Mouse (Mus musculus): ENCODE measurements around the gene Myl6b. TPM values are rescaled to one million over a fixed set of nuclear protein-coding genes. Genes with fewer than 3 reads are reported as not detected.

Gene Myl6b
- total RNA-seq (2021) (1 to 10 TPM; 6.2 to 8.3 TPM), polyA plus RNA-seq (2012; rRNA removed) (5.1 and 5.7 TPM in 2 replicates)
- long read RNA-seq: 0 reads

GRCm38 (mm10) chr10:128498590-128498989 is at the start of gene Myl6b:
Gene Myl6b, minus strand, starts transcription at chr10:128498685.
- peak; percentile 98 for DNase-seq

GRCm38 (mm10) chr10:128547361-128548032 is 49.0 kb upstream of the Myl6b start, which contains the start of gene Zc3h10:
Gene Zc3h10, minus strand, starts transcription at chr10:128547774.
- peak; percentile 96 for DNase-seq

- no peak for DNase-seq
Measured at GRCm38 (mm10) chr10:128546787-128547186, 48.3 kb upstream of the Myl6b start.

- DNase-seq: no peak
Measured at GRCm38 (mm10) chr10:128546361-128546760, 47.9 kb upstream of the Myl6b start.

- no peak for DNase-seq
Measured at GRCm38 (mm10) chr10:128545570-128545898, 47.0 kb upstream of the Myl6b start.

GRCm38 (mm10) chr10:128544674-128545569 is 46.4 kb upstream of the Myl6b start:
- DNase-seq: no peak

- DNase-seq: no peak
Measured at GRCm38 (mm10) chr10:128544151-128544657, 45.7 kb upstream of the Myl6b start.

- DNase-seq: no peak
Measured at GRCm38 (mm10) chr10:128543100-128543499, 44.6 kb upstream of the Myl6b start.

- no peak for DNase-seq
Measured at GRCm38 (mm10) chr10:128538340-128538870, 39.9 kb upstream of the Myl6b start.

- DNase-seq: peak; percentile 88
Measured at GRCm38 (mm10) chr10:128536266-128536940, 37.9 kb upstream of the Myl6b start.

- DNase-seq: no peak
Measured at GRCm38 (mm10) chr10:128535624-128536265, 37.3 kb upstream of the Myl6b start.

GRCm38 (mm10) chr10:128535206-128535605 is 36.7 kb upstream of the Myl6b start:
- no peak for DNase-seq

GRCm38 (mm10) chr10:128526366-128527356 is 28.2 kb upstream of the Myl6b start:
- no peak for DNase-seq

- peak; percentile 98 for DNase-seq
Measured at GRCm38 (mm10) chr10:128525671-128526308, 27.3 kb upstream of the Myl6b start, which contains the start of gene Esyt1. Gene Esyt1, minus strand, starts transcription at chr10:128525871.

GRCm38 (mm10) chr10:128524732-128525662 is 26.5 kb upstream of the Myl6b start:
- peak; percentile 71 for DNase-seq

- no peak for DNase-seq
Measured at GRCm38 (mm10) chr10:128524111-128524731, 25.7 kb upstream of the Myl6b start.

- no peak for DNase-seq
Measured at GRCm38 (mm10) chr10:128522351-128522750, 23.9 kb upstream of the Myl6b start.

- DNase-seq: no peak
Measured at GRCm38 (mm10) chr10:128520591-128520990, 22.1 kb upstream of the Myl6b start.

Measured in adrenal gland, adult 2 months (tissue).